Mouse (Mus musculus) ES-E14 (cell line): ENCODE results near the gene Cd3eap.

ENCODE experiments used
- CHD2 ChIP-seq: IDR thresholded peaks from 2 replicates; pipeline ENCODE4 v1.6.1; 2014; ENCODE audit warnings: mild to moderate bottlenecking, low read depth, low read length, inconsistent platforms
- HCFC1 ChIP-seq: IDR thresholded peaks from 2 replicates; pipeline ENCODE4 v1.6.1; 2012; ENCODE audit warnings: low read length, inconsistent platforms, borderline replicate concordance; ENCODE audit not compliant: insufficient read depth
- ZC3H11A ChIP-seq: IDR thresholded peaks from 2 replicates; pipeline ENCODE4 v1.6.1; 2012; ENCODE audit warnings: low read depth, mild to moderate bottlenecking, inconsistent platforms, low read length, borderline replicate concordance
- ZNF384 ChIP-seq: IDR thresholded peaks from 2 replicates; pipeline ENCODE4 v1.6.1; 2012; ENCODE audit warnings: low read depth, low read length, inconsistent platforms

- TF ChIP-seq HCFC1 (no peak), CHD2 (no peak), ZNF384 (no peak), ZC3H11A (no peak)
Measured at GRCm38 (mm10) chr7:19337122-19337521, 22.2 kb downstream of the Cd3eap start.
